Mouse (Mus musculus) embryonic facial prominence, embryonic 10.5 days (tissue): ENCODE data around the gene Hivep2. TPM values are rescaled to one million over a fixed set of nuclear protein-coding genes. Genes with fewer than 3 reads are reported as not detected.

ENCODE experiments used
- DNase-seq: peaks from one replicate; pipeline ENCODE4 v3.0.0-alpha.2; 2017; ENCODE audit warnings: low spot score
- H3K27ac ChIP-seq: fragments of 300-500 bp; sonication (generic); replicated peaks from 2 replicates; pipeline ENCODE4 v1.5.1; 2016; ENCODE audit warnings: mild to moderate bottlenecking
- H3K27me3 ChIP-seq: fragments of 300-500 bp; sonication (generic); replicated peaks from 2 replicates; pipeline ENCODE4 v1.6.1; 2016; ENCODE audit warnings: low read depth, mild to moderate bottlenecking; ENCODE audit not compliant: poor library complexity, severe bottlenecking
- H3K36me3 ChIP-seq: fragments of 300-500 bp; sonication (generic); replicated peaks from 2 replicates; pipeline ENCODE4 v1.6.1; 2016; ENCODE audit warnings: mild to moderate bottlenecking, moderate library complexity
- H3K4me1 ChIP-seq: fragments of 300-500 bp; sonication (generic); 2 replicates; pipeline ENCODE4 v1.6.1; 2016
- H3K4me3 ChIP-seq: fragments of 300-500 bp; sonication (generic); 2 replicates; pipeline ENCODE4 v1.5.1; 2016; ENCODE audit warnings: mild to moderate bottlenecking, moderate library complexity
- H3K9me3 ChIP-seq: fragments of 300-500 bp; sonication (generic); 2 replicates; pipeline ENCODE4 v1.6.1; 2016; ENCODE audit warnings: mild to moderate bottlenecking
- WGBS: fragments of 180-500 bp; shearing (Covaris S2); methylation state at CpG from one replicate; pipeline ENCODE4 v1.1.7; 2016; 5-methylcytosine and 5-hydroxymethylcytosine counted together
- polyA plus RNA-seq: library from polyadenylated mRNA; unstranded; fragments of >200 nt; fragmentation: Nextera tagmentation; extraction: Ambion mirVana; gene quantifications from 2 replicates; pipeline ENCODE4 v1.2.1, GENCODE M21; 2016

The Hivep2 gene
- polyA plus RNA-seq, 1 experiment from 2014 or later, result 1.9 TPM

DNA sequence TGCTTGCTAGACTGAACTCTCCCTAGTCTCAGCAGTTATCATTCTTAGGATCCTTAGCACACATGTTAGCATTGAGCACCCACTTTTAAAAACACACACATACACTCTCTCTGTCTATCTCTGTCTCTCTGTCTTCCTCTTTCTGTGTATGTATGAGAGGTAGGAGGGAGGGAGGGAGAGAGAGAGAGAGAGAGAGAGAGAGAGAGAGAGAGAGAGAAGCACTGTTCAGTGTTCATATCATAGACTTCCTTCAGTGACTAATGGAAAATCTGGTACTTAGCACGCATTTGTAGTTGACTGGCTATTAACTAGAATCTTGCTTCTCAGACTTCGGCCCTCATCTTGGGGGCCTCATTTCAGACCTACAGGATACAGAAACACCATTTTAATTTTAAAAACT, 93.7 kb downstream of the Hivep2 start:
- H3K4me1 ChIP-seq, result peaks cover 23% of the 10 kb centered on the region
- 88% methylated on average over 2 of the region's 2 CpGs for WGBS
- no peaks in the 10 kb centered on the region for H3K9me3 ChIP-seq
- DNase-seq, result no peak
- no peaks in the 10 kb centered on the region for H3K27me3 ChIP-seq
- no peak overlapping the region for H3K27ac ChIP-seq
- no peak overlapping the region for H3K4me3 ChIP-seq
- H3K36me3 ChIP-seq, result no peaks in the 10 kb centered on the region

DNA sequence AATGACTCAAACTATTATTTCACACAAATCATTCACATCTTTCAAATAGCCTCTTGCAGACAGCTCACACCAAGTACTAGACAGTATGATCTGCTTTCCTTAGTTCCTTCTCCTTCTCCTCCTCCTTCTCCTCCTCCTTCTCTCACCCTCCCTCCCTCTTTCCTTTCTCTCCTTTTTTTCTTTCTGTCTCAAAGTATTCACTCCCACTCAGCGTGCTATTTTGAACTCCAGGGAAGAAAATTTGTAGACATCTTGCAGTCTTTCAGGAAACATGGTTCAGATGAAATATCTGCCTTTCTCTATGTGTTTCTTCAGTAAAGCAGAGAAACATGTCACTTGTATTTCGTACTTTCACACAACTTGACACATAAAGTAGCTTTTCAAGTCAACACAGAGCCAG, 94.4 kb downstream of the Hivep2 start:
- H3K4me3 ChIP-seq, result no peak overlapping the region
- no peaks in the 10 kb centered on the region for H3K9me3 ChIP-seq
- no peaks in the 10 kb centered on the region for H3K36me3 ChIP-seq
- peaks cover 22% of the 10 kb centered on the region for H3K4me1 ChIP-seq
- 85% methylated on average over 2 of the region's 2 CpGs for WGBS
- DNase-seq, result no peak
- H3K27ac ChIP-seq, result no peak overlapping the region
- no peaks in the 10 kb centered on the region for H3K27me3 ChIP-seq

DNA sequence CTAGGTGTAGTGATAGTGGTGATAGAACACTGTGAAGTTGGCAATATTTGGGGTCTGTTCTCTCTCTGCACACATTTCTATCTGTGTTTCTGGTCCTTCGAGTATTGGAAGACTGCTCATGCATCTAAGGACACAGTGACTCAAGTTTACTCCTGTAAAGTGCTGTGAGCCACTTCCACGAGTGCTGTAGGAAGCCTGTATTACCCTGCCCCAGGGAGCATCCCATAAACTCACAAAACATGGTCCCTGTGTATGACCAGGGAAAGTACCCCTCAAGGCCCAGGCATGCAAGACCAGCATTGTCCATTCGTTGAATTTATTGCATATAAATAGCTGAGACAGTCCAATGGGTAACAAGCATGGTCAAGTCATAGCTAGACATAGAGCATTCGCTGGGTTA, 97.4 kb downstream of the Hivep2 start:
- no peak overlapping the region for H3K4me3 ChIP-seq
- DNase-seq, result no peak

DNA sequence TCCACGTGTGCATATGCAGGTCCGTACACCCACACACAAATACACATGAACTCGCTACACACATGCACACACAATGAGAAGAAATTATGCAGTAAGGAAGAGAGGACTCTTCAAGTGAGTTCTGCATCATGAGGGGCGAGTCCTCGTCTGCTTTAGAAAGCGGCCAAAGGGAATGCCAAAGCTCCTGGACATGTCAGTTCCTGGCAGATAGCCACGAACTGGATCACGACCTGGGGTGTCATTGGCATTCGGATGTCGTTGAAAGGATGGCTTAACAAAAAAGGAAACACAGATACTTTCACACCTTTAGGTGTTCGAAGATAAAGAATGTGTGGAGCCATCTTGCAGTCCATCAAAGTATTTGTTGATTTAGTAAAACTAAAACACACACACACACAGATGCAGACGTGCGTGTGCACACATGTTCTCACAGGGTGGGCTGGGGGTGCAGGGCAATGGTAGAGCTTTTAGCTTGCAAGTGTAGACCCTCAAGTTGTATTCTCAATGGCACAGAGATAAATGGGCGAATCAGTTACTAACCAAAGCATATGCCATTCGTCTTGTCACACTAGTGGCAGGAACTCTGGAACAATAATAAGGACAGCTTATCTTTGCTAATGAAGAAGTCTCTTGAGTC, 99.0 kb downstream of the Hivep2 start:
- Histone ChIP-seq H3K36me3 (no peaks in the 10 kb centered on the region), H3K9me3 (no peaks in the 10 kb centered on the region), H3K4me3 (no peak overlapping the region), H3K27me3 (no peaks in the 10 kb centered on the region), H3K4me1 (no peaks in the 10 kb centered on the region), H3K27ac (no peak overlapping the region)
- DNase-seq, result no peak
- 86% methylated on average over 15 of the region's 15 CpGs for WGBS

More for the DNA sequence above, 97.4 kb downstream of the Hivep2 start:
- Histone ChIP-seq H3K36me3 (no peaks in the 10 kb centered on the region), H3K9me3 (no peaks in the 10 kb centered on the region), H3K27me3 (no peaks in the 10 kb centered on the region), H3K27ac (no peak overlapping the region), H3K4me1 (no peaks in the 10 kb centered on the region)
- WGBS, result 85% methylated on average over 4 of the region's 4 CpGs

DNA sequence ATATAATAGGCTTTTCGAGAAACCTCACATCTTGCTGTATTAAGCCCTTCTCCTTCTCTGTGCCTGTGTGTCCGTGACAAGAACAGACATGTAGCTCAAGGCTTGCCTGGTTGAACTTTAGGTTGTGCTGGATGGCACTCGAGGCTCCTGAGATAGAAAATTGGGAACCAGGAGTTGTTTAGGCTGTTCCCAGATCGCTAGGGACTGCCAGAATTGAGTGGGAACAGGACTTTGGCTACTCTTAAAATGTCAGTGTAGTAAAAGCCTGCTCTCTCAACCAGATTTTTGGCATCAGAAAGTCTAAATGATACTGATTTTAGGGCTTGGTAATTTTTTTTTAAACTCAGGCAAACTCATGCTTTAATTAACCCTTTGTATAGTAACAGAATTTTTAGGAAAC, 101.9 kb downstream of the Hivep2 start:
- no peaks in the 10 kb centered on the region for H3K4me1 ChIP-seq
- no peaks in the 10 kb centered on the region for H3K36me3 ChIP-seq
- H3K4me3 ChIP-seq, result no peak overlapping the region
- no peaks in the 10 kb centered on the region for H3K27me3 ChIP-seq
- no peaks in the 10 kb centered on the region for H3K9me3 ChIP-seq
- no peak overlapping the region for H3K27ac ChIP-seq
- 81% methylated on average over 4 of the region's 4 CpGs for WGBS
- DNase-seq, result no peak

DNA sequence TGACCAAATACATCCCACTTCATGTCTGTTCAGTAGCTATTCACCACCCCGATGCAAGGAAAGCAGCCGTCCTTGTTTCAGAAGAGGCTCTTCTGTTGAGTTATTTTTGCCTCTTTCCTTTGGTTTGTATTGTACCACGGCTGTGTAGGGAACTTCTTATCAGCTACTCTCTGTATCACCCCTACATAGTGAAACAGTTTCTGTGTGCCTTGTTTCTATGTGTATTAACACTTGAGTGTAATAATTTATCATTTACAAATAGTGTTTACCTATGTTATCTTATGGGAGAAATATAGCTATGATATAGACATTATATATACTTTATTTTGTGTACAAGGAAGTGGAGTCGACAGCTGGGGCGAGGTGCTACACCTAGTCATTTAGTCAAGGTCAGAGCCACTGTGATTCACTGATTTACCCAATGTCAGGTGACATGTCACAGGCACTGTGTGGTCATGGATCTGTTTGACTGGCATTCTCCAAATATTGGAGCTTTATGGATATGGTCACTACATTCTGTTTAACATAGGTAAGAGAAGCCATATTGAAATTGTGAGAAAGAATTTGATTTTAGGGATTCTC, 104.7 kb downstream of the Hivep2 start:
- no peaks in the 10 kb centered on the region for H3K9me3 ChIP-seq
- 85% methylated on average over 5 of the region's 5 CpGs for WGBS
- H3K27ac ChIP-seq, result no peak overlapping the region
- no peaks in the 10 kb centered on the region for H3K4me1 ChIP-seq
- no peak overlapping the region for H3K4me3 ChIP-seq
- H3K27me3 ChIP-seq, result no peaks in the 10 kb centered on the region
- DNase-seq, result no peak
- no peaks in the 10 kb centered on the region for H3K36me3 ChIP-seq

DNA sequence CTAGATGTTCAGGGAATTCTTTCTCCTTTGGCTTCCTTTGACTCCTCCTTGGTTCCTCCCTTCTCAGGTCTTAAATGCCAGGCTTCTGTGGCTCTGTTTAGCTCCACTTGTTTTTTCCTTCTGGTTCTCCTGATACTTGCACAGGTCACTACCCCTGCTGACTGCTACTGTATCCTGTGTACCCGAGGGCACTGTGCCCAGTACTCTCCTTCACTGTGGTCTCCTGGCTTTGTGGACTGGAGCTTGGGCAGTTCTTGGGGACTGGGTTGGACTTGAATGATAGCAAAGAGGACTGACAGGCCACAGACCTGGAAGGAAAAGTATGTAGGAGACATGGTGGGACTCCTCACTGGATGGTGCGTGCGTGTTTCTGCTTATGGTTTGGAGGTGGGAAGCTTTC, 106.6 kb downstream of the Hivep2 start:
- no peaks in the 10 kb centered on the region for H3K36me3 ChIP-seq
- 87% methylated on average over 3 of the region's 3 CpGs for WGBS
- H3K4me3 ChIP-seq, result no peak overlapping the region
- H3K9me3 ChIP-seq, result no peaks in the 10 kb centered on the region
- H3K4me1 ChIP-seq, result no peaks in the 10 kb centered on the region
- H3K27ac ChIP-seq, result no peak overlapping the region
- H3K27me3 ChIP-seq, result no peaks in the 10 kb centered on the region
- no peak for DNase-seq

DNA sequence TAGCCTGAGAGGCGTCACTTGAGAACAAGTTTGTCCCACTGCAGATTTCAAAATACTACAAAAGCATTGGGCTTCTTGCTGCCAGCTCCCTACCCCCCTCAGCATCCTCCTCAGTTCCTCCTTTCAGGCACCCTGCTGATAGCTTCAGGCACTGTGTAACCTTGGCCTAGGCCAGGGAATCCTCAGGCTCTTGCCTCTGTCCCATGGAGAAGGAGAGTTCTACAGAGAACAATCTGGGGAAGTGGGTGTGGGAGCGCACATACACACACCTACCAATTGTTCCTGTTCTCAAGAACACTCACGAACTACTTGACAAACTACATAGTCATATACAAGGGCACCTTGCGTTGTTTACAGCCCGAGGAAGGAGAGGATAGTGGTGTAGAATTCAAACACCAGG, 109.9 kb downstream of the Hivep2 start:
- 88% methylated on average over 5 of the region's 5 CpGs for WGBS
- no peaks in the 10 kb centered on the region for H3K9me3 ChIP-seq
- no peak overlapping the region for H3K27ac ChIP-seq
- DNase-seq, result no peak
- no peaks in the 10 kb centered on the region for H3K27me3 ChIP-seq
- H3K4me3 ChIP-seq, result no peak overlapping the region
- H3K4me1 ChIP-seq, result no peaks in the 10 kb centered on the region
- no peaks in the 10 kb centered on the region for H3K36me3 ChIP-seq

DNA sequence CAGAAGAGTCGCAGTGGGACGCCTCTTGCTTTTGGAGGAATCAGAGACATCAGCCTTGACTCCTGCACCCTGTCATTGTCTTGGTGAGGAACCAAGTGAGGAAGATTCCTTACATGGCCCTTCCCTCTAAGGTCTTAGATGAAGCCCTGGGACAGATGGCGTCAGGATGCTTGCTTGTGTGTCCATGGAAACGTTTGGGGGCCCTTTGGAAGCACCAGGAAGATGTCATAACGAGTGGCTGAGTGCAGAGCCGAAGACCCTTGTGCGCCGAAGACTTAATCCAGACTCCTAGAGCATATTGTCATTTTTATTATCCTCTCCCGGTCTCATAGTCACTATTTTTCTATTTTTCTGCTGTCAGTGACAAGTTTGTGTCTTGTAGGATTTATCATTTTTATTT, 111.0 kb downstream of the Hivep2 start:
- Histone ChIP-seq H3K27me3 (no peaks in the 10 kb centered on the region), H3K9me3 (no peaks in the 10 kb centered on the region), H3K27ac (no peak overlapping the region), H3K4me1 (no peaks in the 10 kb centered on the region), H3K4me3 (no peak overlapping the region), H3K36me3 (no peaks in the 10 kb centered on the region)
- no peak for DNase-seq
- 85% methylated on average over 9 of the region's 9 CpGs for WGBS

DNA sequence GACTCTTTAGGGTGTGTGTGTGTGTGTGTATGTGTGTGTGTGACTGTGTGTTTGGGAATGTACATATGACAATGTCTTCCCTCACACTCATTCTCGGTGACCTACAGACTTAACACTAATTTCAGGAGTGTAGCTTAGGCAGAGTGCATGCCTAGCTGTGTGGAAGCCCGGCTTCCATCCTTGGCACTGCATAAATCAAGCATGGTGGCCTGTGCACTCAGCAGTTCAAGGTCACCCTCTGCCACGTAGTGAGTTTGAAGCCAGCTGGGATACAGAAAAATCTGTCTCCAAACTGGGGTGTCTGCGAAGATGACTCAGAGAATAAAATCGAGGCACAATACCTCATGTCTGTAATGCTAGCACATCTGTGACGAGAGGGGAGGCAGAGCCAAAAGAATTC, 115.0 kb downstream of the Hivep2 start:
- Histone ChIP-seq H3K4me3 (no peak overlapping the region), H3K36me3 (no peaks in the 10 kb centered on the region), H3K9me3 (no peaks in the 10 kb centered on the region), H3K4me1 (no peaks in the 10 kb centered on the region), H3K27me3 (no peaks in the 10 kb centered on the region), H3K27ac (no peak overlapping the region)
- WGBS, result 81% methylated on average over 6 of the region's 6 CpGs
- DNase-seq, result no peak

DNA sequence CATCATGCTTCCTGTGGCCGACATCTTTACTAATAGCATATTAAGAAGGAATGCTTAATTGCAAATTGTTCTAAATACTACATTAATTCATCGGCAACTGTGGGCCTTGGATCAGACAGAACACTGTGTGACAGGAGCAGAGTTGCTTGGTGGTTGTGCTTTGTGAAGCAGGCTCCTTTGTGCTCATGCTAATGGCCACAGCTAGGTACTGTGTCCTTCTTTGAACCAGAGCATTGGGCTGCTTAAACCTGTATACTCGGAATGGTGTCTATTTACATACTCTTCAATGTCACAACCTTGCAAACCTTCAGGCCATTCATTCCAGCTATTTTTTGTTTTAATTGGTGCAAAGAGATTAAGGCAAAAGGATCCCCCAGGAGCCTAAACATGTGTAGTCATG, 115.9 kb downstream of the Hivep2 start:
- H3K4me1 ChIP-seq, result no peaks in the 10 kb centered on the region
- H3K9me3 ChIP-seq, result no peaks in the 10 kb centered on the region
- no peak overlapping the region for H3K4me3 ChIP-seq
- H3K27me3 ChIP-seq, result no peaks in the 10 kb centered on the region
- WGBS, result 78% methylated on average over 3 of the region's 3 CpGs
- DNase-seq, result no peak
- no peak overlapping the region for H3K27ac ChIP-seq
- H3K36me3 ChIP-seq, result no peaks in the 10 kb centered on the region

DNA sequence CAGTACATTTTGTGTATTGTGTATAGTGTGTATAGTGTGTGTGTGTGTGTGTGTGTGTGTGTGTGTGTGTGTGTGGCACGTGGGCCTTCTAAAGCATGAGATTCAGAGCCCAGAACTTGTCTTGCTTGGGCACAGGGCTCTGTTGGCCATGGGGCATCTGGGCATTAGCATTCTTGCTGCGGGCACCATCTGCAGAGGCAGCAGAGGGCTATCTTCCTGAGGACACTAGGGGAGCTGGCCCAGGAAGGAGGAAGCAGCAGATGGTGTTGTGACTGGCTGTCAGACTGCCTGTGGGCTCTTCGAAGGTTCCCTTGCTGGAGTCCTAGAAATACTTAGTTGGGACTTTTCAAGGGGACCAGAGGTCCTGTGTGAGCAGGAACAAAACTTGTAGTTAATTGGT, 116.4 kb downstream of the Hivep2 start:
- no peaks in the 10 kb centered on the region for H3K4me1 ChIP-seq
- no peaks in the 10 kb centered on the region for H3K27me3 ChIP-seq
- no peak overlapping the region for H3K27ac ChIP-seq
- no peaks in the 10 kb centered on the region for H3K36me3 ChIP-seq
- no peak overlapping the region for H3K4me3 ChIP-seq
- WGBS, result 79% methylated on average over 3 of the region's 3 CpGs
- no peak for DNase-seq
- no peaks in the 10 kb centered on the region for H3K9me3 ChIP-seq

DNA sequence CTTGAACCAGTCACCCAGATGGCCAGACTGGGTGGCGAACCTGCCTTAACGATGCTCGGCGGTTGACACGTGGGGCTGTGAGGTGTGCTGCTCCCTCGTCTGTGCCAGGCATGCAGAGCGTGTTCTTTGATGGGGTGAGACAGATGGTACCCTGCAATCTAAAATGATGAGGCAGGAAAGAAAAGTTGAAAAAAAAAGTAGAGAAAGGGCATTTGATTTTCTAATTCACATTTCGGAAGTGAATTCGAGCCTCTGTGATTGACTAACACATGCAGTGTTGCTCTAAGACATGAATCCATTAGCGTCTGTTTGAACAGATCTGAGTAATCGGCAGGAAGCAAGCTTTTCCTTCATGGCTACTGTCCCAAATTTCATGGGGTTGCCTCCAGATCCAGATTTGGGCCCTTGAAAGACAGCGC, 119.4 kb downstream of the Hivep2 start:
- WGBS, result 87% methylated on average over 12 of the region's 12 CpGs

More for the DNA sequence above, 119.4 kb downstream of the Hivep2 start:
- H3K27me3 ChIP-seq, result no peaks in the 10 kb centered on the region
- no peaks in the 10 kb centered on the region for H3K9me3 ChIP-seq
- H3K36me3 ChIP-seq, result no peaks in the 10 kb centered on the region
- no peak overlapping the region for H3K4me3 ChIP-seq
- no peaks in the 10 kb centered on the region for H3K4me1 ChIP-seq
- no peak for DNase-seq
- no peak overlapping the region for H3K27ac ChIP-seq
